Mouse (Mus musculus): ENCODE data around the gene Tnnc2.

DNA sequence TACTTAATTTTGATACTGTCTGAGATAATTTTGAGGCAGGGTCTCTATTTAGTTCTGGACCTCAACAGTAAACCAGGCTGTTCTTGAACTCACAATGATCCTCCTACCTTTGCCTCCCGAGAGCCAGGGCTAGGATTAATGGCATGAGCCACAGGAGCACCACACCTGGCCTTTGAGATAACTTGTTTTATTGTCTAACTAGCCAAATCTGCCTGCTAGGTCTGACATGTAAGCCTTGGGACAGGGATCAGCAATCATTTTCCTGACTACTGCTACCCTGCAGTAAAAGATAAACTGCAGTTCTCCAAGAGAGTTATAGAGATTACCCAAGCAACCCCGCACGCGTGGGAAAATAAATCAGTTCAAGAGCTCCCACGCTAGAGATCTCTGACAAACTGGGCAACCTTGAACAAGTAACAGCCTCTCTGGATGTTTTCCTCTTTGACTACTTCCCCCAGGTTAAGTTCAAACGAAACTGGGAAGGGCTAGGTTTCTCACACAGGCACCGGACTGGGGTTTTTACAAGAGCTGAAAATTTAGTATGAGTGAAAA, 5.2 kb upstream of the Tnnc2 start:
- TF ChIP-seq POLR2A (IDR thresholded peaks at IDR 0.05; ENCODE audit: low read depth, low read length): no peak
- no peak for TF ChIP-seq CTCF (conservative IDR thresholded peaks at IDR 0.05; ENCODE audit: insufficient read depth, insufficient read length, low read depth, low read length)

All from kidney, adult 2 months (tissue).